Mouse (Mus musculus): ENCODE results near the gene Gbp3. TPM values are rescaled to one million over a fixed set of nuclear protein-coding genes. Genes with fewer than 3 reads are reported as not detected.
A peak's percentile ranks its signal among the peaks of the same experiment; 100 is the strongest.
"Not testable (repeated sequence)": the region's sequence is repeated elsewhere in the genome, so short reads cannot be mapped to it uniquely, and the experiment has no call there.

The Gbp3 gene
- polyA plus RNA-seq, 1 experiment, result 46.3 TPM

DNA sequence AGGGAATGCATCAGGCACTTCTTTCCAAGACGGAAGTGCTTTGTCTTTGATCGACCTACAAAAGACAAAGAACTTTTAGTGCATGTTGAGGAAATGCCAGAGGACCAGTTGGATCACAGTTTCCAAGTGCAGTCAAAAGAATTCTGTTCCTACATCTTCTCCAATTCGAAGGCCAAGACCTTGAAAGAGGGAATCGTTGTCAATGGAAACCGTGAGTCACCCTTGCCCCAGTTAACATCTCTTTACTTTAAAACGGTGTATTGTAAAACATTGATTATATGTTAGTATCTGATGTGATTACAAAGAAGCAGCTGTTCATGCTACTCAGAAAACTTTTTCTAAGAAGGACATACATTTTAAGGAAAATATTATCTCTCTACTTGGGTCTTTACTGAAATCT lies 18.4 kb upstream of the Gbp3 start:
- no peak for TF ChIP-seq POLR2A (IDR thresholded peaks at IDR 0.05; ENCODE audit: low read depth, low read length)
- TF ChIP-seq CTCF (conservative IDR thresholded peaks at IDR 0.05; ENCODE audit: insufficient read depth, insufficient read length, low read depth, low read length), result no peak
- WGBS, result 87% methylated on average over 6 of the region's 6 CpGs
- no peaks in the 10 kb centered on the region for H3K27me3 ChIP-seq (replicated peaks; ENCODE audit: control insufficient read depth, insufficient read depth, low read length)
- DNase-seq, result no peak
- H3K27ac ChIP-seq (ENCODE audit: insufficient read depth, low read depth, low read length), result no peak overlapping the region
- no peak overlapping the region for H3K4me3 ChIP-seq (ENCODE audit: insufficient read depth, low read depth, low read length)
- peaks cover 3% of the 10 kb centered on the region; the same call in 1 of the 2 replicates for H3K4me1 ChIP-seq (ENCODE audit: control insufficient read depth, insufficient read depth, low read length)
- H3K36me3 ChIP-seq (ENCODE audit: control insufficient read depth, insufficient read depth, low read length), result no peaks in the 10 kb centered on the region; the same call in 1 of the 2 replicates

DNA sequence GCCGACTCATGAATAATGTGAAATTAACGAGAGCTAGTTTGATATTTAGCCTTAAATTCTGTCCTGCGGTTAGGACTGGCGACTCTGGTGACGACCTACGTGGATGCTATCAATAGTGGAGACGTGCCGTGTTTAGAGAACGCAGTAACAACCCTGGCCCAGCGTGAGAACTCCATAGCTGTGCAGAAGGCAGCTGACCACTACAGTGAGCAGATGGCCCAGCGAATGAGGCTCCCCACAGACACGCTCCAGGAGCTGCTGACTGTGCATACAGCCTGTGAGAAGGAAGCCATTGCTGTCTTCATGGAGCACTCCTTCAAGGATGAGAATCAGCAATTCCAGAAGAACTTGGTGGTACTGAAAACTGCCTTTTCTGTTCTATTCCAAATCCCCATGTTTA lies 17.1 kb upstream of the Gbp3 start:
- not testable (repeated sequence) for DNase-seq; H3K36me3 ChIP-seq (ENCODE audit: control insufficient read depth, insufficient read depth, low read length); H3K27me3 ChIP-seq (replicated peaks; ENCODE audit: control insufficient read depth, insufficient read depth, low read length); H3K4me1 ChIP-seq (ENCODE audit: control insufficient read depth, insufficient read depth, low read length); H3K27ac ChIP-seq (ENCODE audit: insufficient read depth, low read depth, low read length); H3K4me3 ChIP-seq (ENCODE audit: insufficient read depth, low read depth, low read length)
- 90% methylated on average over 12 of the region's 12 CpGs for WGBS

DNA sequence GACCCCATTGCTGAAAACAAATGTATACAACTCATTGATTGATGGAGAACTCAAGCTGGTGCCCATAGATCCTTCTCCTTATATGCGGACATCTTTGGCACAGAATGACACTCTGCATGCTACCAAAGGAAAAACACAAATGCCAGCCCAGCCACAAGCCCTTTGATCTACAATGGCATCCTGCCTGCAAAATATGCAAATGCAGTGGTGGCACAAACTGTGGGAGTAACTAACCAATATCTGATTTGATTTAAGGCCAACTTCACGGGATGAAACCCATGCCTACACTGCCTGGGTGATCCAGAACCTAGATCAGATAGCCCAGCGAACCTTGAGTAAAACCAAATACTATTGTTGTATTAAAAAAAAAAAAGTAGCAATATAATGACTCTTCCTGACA lies 13.1 kb upstream of the Gbp3 start:
- H3K27ac ChIP-seq (ENCODE audit: insufficient read depth, low read depth, low read length), result no peak overlapping the region

DNA sequence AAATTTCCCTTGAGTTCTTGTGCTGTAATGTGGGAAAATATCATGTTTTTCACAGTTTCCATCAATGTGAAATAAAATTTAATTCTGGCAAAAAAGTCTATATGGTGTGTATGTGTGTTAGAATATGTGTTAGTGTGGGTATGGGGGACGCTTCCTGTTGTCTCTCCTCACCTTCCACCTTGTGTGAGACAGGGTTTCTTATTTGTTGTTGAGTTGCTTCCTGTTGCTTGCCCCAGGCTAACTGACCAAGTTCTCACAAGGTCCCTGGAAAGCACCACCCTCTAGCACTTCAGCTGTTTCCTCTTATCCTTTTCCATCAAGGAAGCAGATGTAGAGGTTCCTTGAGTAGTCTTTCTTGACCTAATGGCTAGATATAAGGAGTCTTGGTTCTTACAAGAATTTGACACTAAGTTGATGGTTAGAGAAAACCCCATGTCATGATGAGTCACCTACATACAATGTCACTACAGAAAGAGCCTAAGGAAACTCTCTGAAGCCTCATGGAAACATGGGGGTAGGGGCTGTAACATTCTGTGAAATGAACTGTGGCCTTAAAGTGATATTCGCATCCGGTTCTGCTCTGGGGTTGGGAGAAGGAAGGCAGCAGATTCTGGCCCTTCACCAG lies 9.7 kb upstream of the Gbp3 start:
- WGBS, result 82% methylated on average over 3 of the region's 3 CpGs
- Histone ChIP-seq H3K4me3 (ENCODE audit: insufficient read depth, low read depth, low read length) (no peak overlapping the region), H3K27ac (ENCODE audit: insufficient read depth, low read depth, low read length) (no peak overlapping the region), H3K27me3 (replicated peaks; ENCODE audit: control insufficient read depth, insufficient read depth, low read length) (no peaks in the 10 kb centered on the region), H3K36me3 (ENCODE audit: control insufficient read depth, insufficient read depth, low read length) (no peaks in the 10 kb centered on the region), H3K4me1 (ENCODE audit: control insufficient read depth, insufficient read depth, low read length) (0 out of 2 replicates have a peak, but pooled peaks cover 1% of the 10 kb centered on the region)
- TF ChIP-seq POLR2A (IDR thresholded peaks at IDR 0.05; ENCODE audit: low read depth, low read length) (no peak), CTCF (conservative IDR thresholded peaks at IDR 0.05; ENCODE audit: insufficient read depth, insufficient read length, low read depth, low read length) (no peak)
- DNase-seq, result no peak

More for the DNA sequence above, 13.1 kb upstream of the Gbp3 start:
- Histone ChIP-seq H3K36me3 (ENCODE audit: control insufficient read depth, insufficient read depth, low read length) (no peaks in the 10 kb centered on the region; the same call in 1 of the 2 replicates), H3K4me3 (ENCODE audit: insufficient read depth, low read depth, low read length) (no peak overlapping the region), H3K4me1 (ENCODE audit: control insufficient read depth, insufficient read depth, low read length) (no peaks in the 10 kb centered on the region), H3K27me3 (replicated peaks; ENCODE audit: control insufficient read depth, insufficient read depth, low read length) (no peaks in the 10 kb centered on the region)
- TF ChIP-seq CTCF (conservative IDR thresholded peaks at IDR 0.05; ENCODE audit: insufficient read depth, insufficient read length, low read depth, low read length) (no peak), POLR2A (IDR thresholded peaks at IDR 0.05; ENCODE audit: low read depth, low read length) (no peak)
- 70% methylated on average over 3 of the region's 3 CpGs for WGBS
- peak; percentile 67 for DNase-seq

DNA sequence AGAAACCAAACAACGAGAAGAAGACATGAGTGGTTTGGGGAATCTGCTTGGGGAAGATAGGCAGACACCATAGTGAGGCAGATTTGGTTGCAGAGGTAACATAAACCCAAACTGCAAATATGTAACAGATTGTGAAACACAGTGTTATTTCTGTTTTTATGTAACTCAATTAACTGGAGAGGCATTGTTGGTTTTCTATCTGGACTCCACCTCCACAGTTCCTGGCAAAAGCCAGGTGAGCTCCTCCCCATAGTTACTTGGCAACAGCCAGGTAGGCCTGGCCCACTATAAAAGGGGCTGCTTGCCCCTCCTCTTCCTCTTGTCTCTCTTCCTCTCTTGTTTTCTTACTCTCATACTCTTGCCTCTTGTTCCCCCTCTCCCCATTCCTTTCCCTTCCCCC lies 5.2 kb upstream of the Gbp3 start:
- H3K27ac ChIP-seq (ENCODE audit: insufficient read depth, low read depth, low read length), result no peak overlapping the region
- 66% methylated on average over 1 of the region's 1 CpGs for WGBS
- no peaks in the 10 kb centered on the region for H3K27me3 ChIP-seq (replicated peaks; ENCODE audit: control insufficient read depth, insufficient read depth, low read length)
- H3K4me1 ChIP-seq (ENCODE audit: control insufficient read depth, insufficient read depth, low read length), result peaks cover 6% of the 10 kb centered on the region; the same call in 1 of the 2 replicates
- TF ChIP-seq CTCF (conservative IDR thresholded peaks at IDR 0.05; ENCODE audit: insufficient read depth, insufficient read length, low read depth, low read length) (no peak), POLR2A (IDR thresholded peaks at IDR 0.05; ENCODE audit: low read depth, low read length) (no peak)
- H3K36me3 ChIP-seq (ENCODE audit: control insufficient read depth, insufficient read depth, low read length), result no peaks in the 10 kb centered on the region
- no peak overlapping the region for H3K4me3 ChIP-seq (ENCODE audit: insufficient read depth, low read depth, low read length)
- DNase-seq, result peak; percentile 72

DNA sequence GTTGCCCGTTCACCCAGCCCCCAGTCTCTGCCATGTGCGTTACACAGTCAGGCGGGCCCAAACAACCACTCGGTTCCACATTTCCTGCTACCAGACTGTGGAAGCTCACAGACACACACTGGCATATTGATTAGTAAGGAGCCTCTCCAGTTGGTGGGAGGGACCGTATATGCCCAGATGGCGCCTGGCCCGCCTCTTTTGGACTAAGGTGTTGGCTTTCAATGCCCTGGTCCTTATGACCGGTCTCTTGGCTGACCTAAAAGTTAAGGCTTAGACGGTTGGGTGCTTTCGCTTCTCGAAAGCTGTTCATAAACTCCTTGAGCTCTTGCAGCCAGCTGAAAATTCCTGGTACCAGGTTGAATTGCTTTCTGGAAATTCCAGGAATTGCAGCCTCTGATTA lies 4.2 kb upstream of the Gbp3 start:
- no peaks in the 10 kb centered on the region for H3K27me3 ChIP-seq (replicated peaks; ENCODE audit: control insufficient read depth, insufficient read depth, low read length)
- H3K27ac ChIP-seq (ENCODE audit: insufficient read depth, low read depth, low read length), result no peak overlapping the region
- H3K4me3 ChIP-seq (ENCODE audit: insufficient read depth, low read depth, low read length), result no peak overlapping the region
- H3K4me1 ChIP-seq (ENCODE audit: control insufficient read depth, insufficient read depth, low read length), result peaks cover 6% of the 10 kb centered on the region; the same call in 1 of the 2 replicates
- DNase-seq, result peak; percentile 92
- WGBS, result 41% methylated on average over 11 of the region's 11 CpGs
- no peaks in the 10 kb centered on the region for H3K36me3 ChIP-seq (ENCODE audit: control insufficient read depth, insufficient read depth, low read length)
- no peak for TF ChIP-seq POLR2A (IDR thresholded peaks at IDR 0.05; ENCODE audit: low read depth, low read length)
- no peak for TF ChIP-seq CTCF (conservative IDR thresholded peaks at IDR 0.05; ENCODE audit: insufficient read depth, insufficient read length, low read depth, low read length)

DNA sequence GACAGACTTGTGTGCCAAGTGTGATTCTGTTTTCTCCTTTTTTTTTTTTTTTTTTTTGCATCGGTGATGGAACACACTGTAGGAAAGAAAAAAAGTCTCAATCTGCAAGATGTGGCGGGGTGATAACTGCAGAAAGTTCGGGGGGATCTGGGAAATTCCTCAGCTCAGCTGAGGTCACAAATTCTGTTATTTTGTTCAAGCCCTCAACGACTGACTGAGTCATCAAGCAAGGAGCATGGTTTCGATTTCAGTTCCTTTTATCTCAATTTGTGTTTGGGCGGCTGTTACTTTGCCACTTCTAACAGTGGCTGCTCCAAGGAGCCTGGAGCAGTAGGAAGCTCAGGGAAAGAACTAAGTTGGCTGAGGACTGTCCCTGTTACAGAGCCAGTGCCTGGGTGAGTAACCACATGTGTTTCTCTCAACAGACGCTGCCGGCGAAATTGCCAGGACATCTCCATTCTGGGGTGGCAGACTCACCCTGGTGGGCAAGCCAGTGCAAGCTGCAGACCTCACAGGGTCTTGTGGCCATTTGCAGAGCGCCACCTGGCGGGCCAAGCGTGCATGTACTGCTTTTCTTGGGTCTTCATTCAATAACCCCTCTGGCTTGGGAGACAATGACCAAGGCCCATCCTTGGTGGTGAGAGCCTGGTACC lies 596 bp downstream of the Gbp3 start:
- peak; percentile 91 for DNase-seq
- H3K4me1 ChIP-seq (ENCODE audit: control insufficient read depth, insufficient read depth, low read length), result peaks cover 2% of the 10 kb centered on the region; the same call in 1 of the 2 replicates
- 5% methylated on average over 12 of the region's 12 CpGs for WGBS
- peak overlapping the region; percentile 36 for H3K4me3 ChIP-seq (ENCODE audit: insufficient read depth, low read depth, low read length)
- H3K27me3 ChIP-seq (replicated peaks; ENCODE audit: control insufficient read depth, insufficient read depth, low read length), result no peaks in the 10 kb centered on the region
- TF ChIP-seq POLR2A (IDR thresholded peaks at IDR 0.05; ENCODE audit: low read depth, low read length) (no peak), CTCF (conservative IDR thresholded peaks at IDR 0.05; ENCODE audit: insufficient read depth, insufficient read length, low read depth, low read length) (peak; percentile 89)
- H3K36me3 ChIP-seq (ENCODE audit: control insufficient read depth, insufficient read depth, low read length), result no peaks in the 10 kb centered on the region
- peak overlapping the region; percentile 72 for H3K27ac ChIP-seq (ENCODE audit: insufficient read depth, low read depth, low read length)
